Mouse (Mus musculus) limb, embryonic 10.5 days (tissue): ENCODE measurements at regions not wholly inside any gene's neighbourhood (a gene's known extent, or its start where the extent isn't known, plus 50 kb on each side); places are given as distances from the start of the nearest gene placed in this dataset.

Experiments used
- DNase-seq: peaks from one replicate; pipeline ENCODE4 v3.0.0-alpha.2; 2017; ENCODE audit warnings: low spot score
- H3K27ac ChIP-seq: fragments of 300-500 bp; sonication (generic); 2 replicates; pipeline ENCODE4 v1.5.1; 2016; ENCODE audit warnings: mild to moderate bottlenecking
- H3K27me3 ChIP-seq: fragments of 300-500 bp; sonication (generic); 2 replicates; pipeline ENCODE4 v1.6.1; 2016; ENCODE audit warnings: low read depth, mild to moderate bottlenecking; ENCODE audit not compliant: poor library complexity, severe bottlenecking
- H3K36me3 ChIP-seq: fragments of 300-500 bp; sonication (generic); 2 replicates; pipeline ENCODE4 v1.6.1; 2016; ENCODE audit warnings: mild to moderate bottlenecking, moderate library complexity
- H3K4me1 ChIP-seq: fragments of 300-500 bp; sonication (generic); 2 replicates; pipeline ENCODE4 v1.6.1; 2016
- H3K4me3 ChIP-seq: fragments of 300-500 bp; sonication (generic); 2 replicates; pipeline ENCODE4 v1.5.1; 2016; ENCODE audit warnings: mild to moderate bottlenecking, moderate library complexity
- H3K9me3 ChIP-seq: fragments of 300-500 bp; sonication (generic); replicated peaks from 2 replicates; pipeline ENCODE4 v1.6.1; 2016; ENCODE audit warnings: mild to moderate bottlenecking
- WGBS: fragments of 180-500 bp; shearing (Covaris S2); methylation state at CpG from one replicate; pipeline ENCODE4 v1.1.7; 2016; 5-methylcytosine and 5-hydroxymethylcytosine counted together

DNA sequence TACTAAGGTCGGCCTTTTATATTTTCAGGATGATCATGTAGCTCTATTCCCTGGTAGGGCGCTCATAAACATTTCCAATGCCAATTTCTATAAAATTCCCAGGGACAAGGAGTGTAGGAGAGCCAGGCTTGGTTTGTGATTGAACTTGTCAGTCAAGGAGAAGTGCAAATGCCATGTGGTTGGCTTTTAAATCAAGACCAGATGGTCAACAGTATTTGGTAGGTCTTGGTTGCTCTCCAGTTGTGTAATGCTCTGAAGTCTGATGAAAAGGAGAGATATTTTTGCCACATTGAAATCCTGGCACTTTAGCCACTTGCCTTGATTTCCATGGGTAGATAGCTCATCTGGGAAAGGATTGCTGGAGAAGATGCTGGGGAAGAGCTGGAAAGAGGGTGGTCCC, 263.4 kb upstream of the Jag1 start:
- Histone ChIP-seq H3K9me3 (no peaks in the 10 kb centered on the region), H3K4me3 (no peak overlapping the region), H3K27me3 (no peaks in the 10 kb centered on the region), H3K4me1 (0 out of 2 replicates have a peak, but pooled peaks cover 3% of the 10 kb centered on the region), H3K27ac (no peak overlapping the region), H3K36me3 (no peaks in the 10 kb centered on the region)
- 91% methylated on average over 2 of the region's 2 CpGs for WGBS
- no peak for DNase-seq

DNA sequence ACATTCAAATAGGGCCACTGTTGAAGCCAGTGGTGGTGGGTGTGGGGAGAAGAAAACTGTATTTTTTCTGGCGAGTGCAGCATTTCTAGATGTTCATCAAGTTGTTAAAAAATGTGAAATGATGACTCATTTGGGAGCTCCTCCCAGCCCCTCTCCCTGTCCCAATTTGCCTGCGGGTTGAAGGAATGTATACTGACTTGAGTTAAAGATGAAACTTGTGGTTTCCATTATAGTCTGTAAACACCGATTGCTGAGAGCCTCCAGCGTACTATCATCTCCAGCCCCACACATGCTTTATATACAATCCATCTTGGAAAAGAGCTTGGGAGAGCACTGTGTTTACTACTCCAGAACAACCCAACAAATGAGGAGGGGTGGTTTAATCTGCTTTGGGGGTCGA, 258.9 kb upstream of the Jag1 start:
- no peaks in the 10 kb centered on the region for H3K27me3 ChIP-seq
- H3K27ac ChIP-seq, result no peak overlapping the region
- DNase-seq, result no peak
- H3K4me3 ChIP-seq, result no peak overlapping the region
- WGBS, result 80% methylated on average over 5 of the region's 5 CpGs
- H3K9me3 ChIP-seq, result no peaks in the 10 kb centered on the region
- no peaks in the 10 kb centered on the region for H3K4me1 ChIP-seq
- no peaks in the 10 kb centered on the region for H3K36me3 ChIP-seq

DNA sequence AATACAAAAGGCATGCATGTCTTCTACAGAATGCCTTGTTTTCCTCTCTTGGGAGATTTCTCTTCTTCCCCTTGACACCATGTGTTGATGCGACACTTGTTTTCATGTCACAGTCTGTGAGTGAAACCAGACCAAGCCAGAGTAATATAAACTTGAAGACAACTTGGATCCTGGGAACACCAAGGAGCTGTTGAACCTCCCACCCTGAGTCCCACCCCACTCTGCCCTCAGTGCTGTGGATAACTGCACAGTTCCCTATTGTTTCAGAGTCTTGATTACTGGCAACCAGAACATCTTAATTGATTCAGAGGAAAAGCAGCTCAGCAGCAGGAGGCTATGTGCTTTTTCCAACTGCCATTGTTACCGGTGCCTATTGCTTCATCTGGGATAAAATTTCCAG, 254.6 kb upstream of the Jag1 start:
- Histone ChIP-seq H3K27me3 (no peaks in the 10 kb centered on the region), H3K4me3 (no peak overlapping the region), H3K27ac (no peak overlapping the region), H3K4me1 (no peaks in the 10 kb centered on the region), H3K36me3 (no peaks in the 10 kb centered on the region), H3K9me3 (no peaks in the 10 kb centered on the region)
- DNase-seq, result no peak
- 85% methylated on average over 2 of the region's 2 CpGs for WGBS

DNA sequence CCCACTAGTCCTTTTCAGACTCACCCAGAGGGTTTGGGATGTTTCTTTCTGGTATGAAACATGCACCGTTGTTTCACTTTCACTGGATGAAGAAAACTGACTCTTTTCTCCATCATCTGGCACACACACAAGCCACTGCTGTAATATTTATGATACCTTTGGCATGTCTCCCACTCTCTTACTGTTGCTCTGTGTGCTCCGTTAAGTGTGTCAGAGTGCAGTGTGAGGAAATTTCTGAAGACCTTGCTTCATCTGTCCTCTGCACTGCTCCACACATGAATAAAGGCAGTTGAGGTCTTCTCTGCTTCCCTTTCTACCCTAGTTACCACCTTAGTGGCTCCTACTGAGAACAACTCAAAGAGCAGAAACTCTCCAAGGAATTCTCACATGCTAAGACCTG, 246.6 kb upstream of the Jag1 start:
- WGBS, result 90% methylated on average over 2 of the region's 2 CpGs
- H3K27me3 ChIP-seq, result no peaks in the 10 kb centered on the region
- H3K4me1 ChIP-seq, result no peaks in the 10 kb centered on the region
- H3K36me3 ChIP-seq, result no peaks in the 10 kb centered on the region
- no peak overlapping the region for H3K27ac ChIP-seq
- no peaks in the 10 kb centered on the region for H3K9me3 ChIP-seq
- no peak overlapping the region for H3K4me3 ChIP-seq
- no peak for DNase-seq

DNA sequence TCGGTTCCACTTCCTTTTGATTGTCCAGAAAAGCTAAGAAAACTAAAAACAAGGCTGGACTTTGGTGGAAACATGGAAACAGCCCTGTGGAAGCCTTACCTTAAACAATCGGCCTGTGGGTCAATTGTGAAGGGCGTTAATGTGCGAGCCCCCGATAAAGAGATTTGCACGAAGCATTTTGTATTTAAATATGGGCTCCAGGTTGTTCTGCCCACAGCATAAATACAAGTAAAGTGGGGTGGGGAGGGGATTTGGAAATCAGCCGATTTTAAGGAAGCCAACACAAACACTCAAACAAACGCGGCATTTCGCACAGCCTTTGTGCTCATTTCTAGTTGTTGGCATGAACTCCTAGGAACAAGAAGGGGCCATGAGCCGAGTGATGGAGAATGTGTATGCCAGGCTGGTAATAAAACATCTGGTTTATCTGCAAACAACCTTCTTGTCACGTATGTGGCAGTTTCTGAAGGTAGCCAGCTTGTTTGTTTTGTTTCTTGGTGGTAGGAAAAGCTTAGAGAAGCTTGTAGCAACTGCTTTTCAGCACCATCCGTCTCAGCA, 240.8 kb upstream of the Jag1 start:
- H3K4me1 ChIP-seq, result no peaks in the 10 kb centered on the region
- WGBS, result 80% methylated on average over 13 of the region's 13 CpGs
- H3K4me3 ChIP-seq, result no peak overlapping the region
- no peak for DNase-seq
- H3K36me3 ChIP-seq, result no peaks in the 10 kb centered on the region
- H3K27ac ChIP-seq, result no peak overlapping the region
- H3K9me3 ChIP-seq, result no peaks in the 10 kb centered on the region
- no peaks in the 10 kb centered on the region for H3K27me3 ChIP-seq

DNA sequence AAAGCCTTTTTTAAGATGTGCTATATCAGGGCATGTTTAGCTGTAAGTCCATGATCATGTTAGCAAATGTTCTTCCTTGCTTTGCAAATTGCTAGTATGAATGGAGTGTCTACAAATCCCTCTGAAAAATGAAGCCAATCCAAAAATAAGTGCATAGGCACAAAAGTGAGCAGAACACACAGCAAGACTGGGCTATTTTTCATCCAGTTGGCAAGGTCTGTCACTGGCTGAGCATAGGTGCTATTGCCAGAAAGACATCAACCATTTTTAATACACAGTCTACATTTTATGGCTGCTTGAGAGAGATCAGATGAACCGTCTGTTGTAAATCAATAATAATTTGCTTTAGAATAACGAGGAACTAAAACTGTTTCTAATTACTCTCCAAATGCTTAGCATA, 227.3 kb upstream of the Jag1 start:
- H3K4me3 ChIP-seq, result no peak overlapping the region
- WGBS, result 60% methylated on average over 2 of the region's 2 CpGs

DNA sequence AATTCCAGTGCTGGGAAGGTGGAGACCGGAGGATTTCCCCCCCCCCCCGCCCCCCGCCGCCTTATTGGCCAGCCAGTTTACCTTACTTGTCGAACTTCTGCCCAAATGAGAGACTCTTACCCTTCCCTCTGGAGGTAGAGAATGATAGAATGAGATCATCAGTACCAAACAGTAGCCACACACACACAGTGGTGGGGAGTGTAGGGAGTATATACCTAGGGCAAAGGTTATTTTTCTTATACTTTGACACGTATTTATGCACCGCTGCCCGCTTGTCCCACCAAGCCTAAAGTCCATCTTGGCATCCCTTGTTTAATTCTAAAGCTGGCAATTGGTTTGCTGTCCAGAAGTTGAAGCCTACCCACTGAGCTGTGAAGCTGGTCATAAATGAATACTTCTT, 213.6 kb upstream of the Jag1 start:
- Histone ChIP-seq H3K27me3 (no peaks in the 10 kb centered on the region), H3K4me1 (no peaks in the 10 kb centered on the region), H3K27ac (no peak overlapping the region), H3K36me3 (no peaks in the 10 kb centered on the region), H3K4me3 (no peak overlapping the region), H3K9me3 (no peaks in the 10 kb centered on the region)
- 93% methylated on average over 8 of the region's 8 CpGs for WGBS
- no peak for DNase-seq

More for the DNA sequence above, 227.3 kb upstream of the Jag1 start:
- Histone ChIP-seq H3K27me3 (no peaks in the 10 kb centered on the region), H3K27ac (no peak overlapping the region), H3K36me3 (no peaks in the 10 kb centered on the region), H3K9me3 (no peaks in the 10 kb centered on the region), H3K4me1 (no peaks in the 10 kb centered on the region)
- no peak for DNase-seq

DNA sequence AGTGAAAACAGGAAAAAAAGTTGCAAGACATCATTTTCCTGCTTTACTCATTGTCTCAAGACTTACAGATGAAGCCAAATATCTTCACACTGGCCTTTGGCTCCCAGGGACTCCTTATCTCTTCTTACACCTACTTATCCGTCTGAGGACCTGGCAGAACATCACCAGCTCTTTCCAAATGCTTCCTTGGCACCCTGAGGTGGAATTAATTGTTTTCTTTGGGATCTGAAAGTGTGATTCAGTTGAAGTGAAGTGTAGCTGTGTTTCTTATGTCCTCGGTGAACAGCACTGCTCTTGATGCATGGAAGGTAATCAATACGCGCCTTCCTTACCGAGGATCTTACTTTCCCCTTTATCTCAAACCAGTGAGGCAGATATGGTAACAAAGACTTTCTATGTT, 207.0 kb upstream of the Jag1 start:
- H3K9me3 ChIP-seq, result no peaks in the 10 kb centered on the region
- no peaks in the 10 kb centered on the region for H3K4me1 ChIP-seq
- H3K27ac ChIP-seq, result no peak overlapping the region
- no peak for DNase-seq
- H3K27me3 ChIP-seq, result no peaks in the 10 kb centered on the region
- WGBS, result 76% methylated on average over 5 of the region's 5 CpGs
- H3K4me3 ChIP-seq, result no peak overlapping the region
- no peaks in the 10 kb centered on the region for H3K36me3 ChIP-seq

DNA sequence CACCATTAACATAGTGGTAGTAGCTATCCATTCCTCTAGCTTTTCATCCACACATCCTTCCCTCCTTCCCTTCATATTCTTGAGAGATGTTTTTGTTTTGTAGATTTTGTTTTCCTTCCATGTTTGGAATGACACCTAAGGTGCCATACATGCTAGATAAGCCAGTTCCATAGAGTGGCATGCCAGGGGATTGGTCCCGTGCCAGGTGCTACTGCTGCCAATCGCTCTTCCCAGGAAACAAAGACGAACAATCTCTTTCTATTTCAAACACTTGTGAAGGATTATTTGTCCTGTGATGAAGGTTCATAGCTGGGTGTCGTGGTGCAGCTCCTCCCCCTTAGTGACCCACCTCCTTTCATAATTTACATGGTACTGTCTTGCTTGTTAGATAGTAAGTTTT, 194.1 kb upstream of the Jag1 start:
- Histone ChIP-seq H3K4me1 (peaks cover 16% of the 10 kb centered on the region), H3K27ac (no peak overlapping the region), H3K36me3 (no peaks in the 10 kb centered on the region), H3K9me3 (no peaks in the 10 kb centered on the region), H3K27me3 (no peaks in the 10 kb centered on the region), H3K4me3 (no peak overlapping the region)
- 93% methylated on average over 4 of the region's 4 CpGs for WGBS
- no peak for DNase-seq

DNA sequence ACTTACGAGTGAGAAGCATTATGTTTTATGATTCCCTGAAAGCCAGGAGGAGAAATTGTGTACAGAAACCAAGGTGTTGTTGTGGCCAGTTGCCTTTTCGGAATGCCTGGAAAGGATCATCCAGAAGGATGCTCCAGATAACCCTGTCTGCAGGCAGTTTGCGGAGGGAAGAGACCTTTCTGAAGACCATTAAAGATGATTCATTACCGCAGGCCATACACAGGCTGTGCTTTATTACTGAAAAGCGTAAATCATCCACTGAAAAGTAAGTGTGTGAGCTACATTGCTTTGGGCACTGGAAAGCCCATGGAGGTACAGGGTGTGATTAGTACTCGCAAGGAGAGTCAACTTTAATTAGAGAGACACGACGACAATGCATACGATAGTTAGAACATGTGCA, 191.7 kb upstream of the Jag1 start:
- H3K4me1 ChIP-seq, result peaks cover 16% of the 10 kb centered on the region
- H3K36me3 ChIP-seq, result no peaks in the 10 kb centered on the region
- H3K9me3 ChIP-seq, result no peaks in the 10 kb centered on the region
- no peaks in the 10 kb centered on the region for H3K27me3 ChIP-seq
- H3K4me3 ChIP-seq, result no peak overlapping the region
- peak; percentile 31 for DNase-seq
- WGBS, result 46% methylated on average over 9 of the region's 9 CpGs
- no peak overlapping the region for H3K27ac ChIP-seq

DNA sequence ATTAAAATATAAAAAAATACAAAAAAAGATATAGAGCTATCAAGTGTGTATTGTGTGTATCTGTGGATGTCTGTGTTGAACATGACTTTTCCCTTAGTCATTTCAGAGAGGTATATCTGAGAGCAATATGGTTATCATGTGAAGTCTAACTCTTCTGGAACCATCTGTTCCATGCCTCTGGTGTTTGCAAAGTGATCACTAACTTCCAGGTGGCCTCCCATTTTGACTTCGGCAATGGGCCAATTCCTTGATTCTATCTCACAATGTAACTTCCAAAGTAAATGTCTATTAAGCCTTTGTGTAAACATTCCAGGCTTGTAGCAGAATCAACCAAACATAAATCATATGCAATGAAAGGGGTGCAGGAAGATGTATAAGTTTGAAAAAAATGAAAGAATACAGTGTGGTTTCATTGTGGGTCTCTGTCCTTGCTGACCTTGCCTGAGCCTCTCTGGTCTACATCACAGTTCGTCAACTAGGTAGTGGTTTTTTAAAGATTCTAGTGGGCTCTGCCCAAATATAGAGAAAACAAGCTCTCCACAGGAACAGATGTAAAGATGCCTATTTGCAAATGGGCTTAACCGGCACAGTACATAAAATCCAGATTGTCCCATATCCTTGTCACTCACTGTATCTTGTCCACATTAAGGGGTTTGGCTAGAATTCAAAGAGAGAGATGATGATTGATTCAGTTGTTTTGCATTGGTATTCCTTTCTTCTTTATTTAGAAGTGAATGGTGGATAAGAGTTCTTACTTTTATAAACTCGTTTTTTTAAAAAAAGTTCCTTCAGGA, 185.2 kb upstream of the Jag1 start:
- no peak for DNase-seq

DNA sequence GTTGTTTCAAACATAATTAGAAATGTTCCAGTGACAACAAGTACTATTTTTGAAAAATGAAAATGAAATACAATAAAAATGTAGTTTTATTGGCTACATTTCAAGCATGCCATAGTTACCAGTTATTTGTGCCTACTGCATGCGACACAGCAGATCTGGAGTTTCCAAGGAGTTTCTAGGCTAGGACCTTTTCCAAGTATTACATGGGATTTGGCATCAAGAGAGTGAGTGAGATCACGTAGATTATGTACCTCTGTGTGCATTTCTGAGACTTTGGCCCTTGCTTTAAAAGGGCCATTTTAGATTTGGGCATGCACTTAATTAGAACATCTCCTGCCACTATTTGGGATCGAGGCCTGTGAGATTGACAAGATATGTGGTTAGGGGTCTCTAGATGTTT, 172.8 kb upstream of the Jag1 start:
- WGBS, result 90% methylated on average over 3 of the region's 3 CpGs
- no peak for DNase-seq
- Histone ChIP-seq H3K4me3 (no peak overlapping the region), H3K9me3 (no peaks in the 10 kb centered on the region), H3K27ac (no peak overlapping the region), H3K4me1 (no peaks in the 10 kb centered on the region), H3K27me3 (no peaks in the 10 kb centered on the region), H3K36me3 (no peaks in the 10 kb centered on the region)

More for the DNA sequence above, 185.2 kb upstream of the Jag1 start:
- Histone ChIP-seq H3K36me3 (no peaks in the 10 kb centered on the region), H3K27ac (no peak overlapping the region), H3K9me3 (no peaks in the 10 kb centered on the region), H3K4me1 (no peaks in the 10 kb centered on the region), H3K27me3 (no peaks in the 10 kb centered on the region), H3K4me3 (no peak overlapping the region)
- WGBS, result 82% methylated on average over 4 of the region's 4 CpGs

DNA sequence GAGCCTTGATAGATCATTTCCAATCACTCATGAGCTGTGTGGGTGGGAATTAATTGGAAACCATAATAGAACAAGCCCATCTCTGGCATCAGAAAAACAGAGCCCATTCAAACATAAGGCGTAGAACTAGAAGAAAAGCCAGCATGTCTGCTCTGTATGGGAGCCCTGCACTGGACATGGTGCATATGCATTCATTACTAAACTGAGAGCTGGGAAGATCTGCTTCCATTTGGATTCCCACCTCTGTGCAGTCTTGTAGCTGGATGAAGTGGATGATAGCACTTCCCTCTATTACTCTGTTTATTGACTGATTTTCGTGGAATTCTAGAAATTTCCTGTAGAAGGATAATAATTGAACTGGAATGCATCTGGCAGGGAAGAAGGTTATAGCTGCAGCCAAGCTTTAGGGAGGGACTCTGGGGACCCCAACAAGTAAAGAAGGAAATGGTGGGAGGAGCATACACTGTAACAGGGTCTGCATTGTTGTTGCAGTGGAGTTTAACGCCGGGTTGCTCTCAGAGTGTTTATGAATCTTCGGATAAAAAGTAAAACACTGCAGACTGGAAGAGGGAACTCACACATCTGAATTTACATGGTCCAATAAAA, 155.2 kb upstream of the Jag1 start:
- H3K4me1 ChIP-seq, result no peaks in the 10 kb centered on the region
- H3K36me3 ChIP-seq, result no peaks in the 10 kb centered on the region
- no peak for DNase-seq
- H3K9me3 ChIP-seq, result no peaks in the 10 kb centered on the region
- WGBS, result 82% methylated on average over 5 of the region's 5 CpGs
- no peak overlapping the region for H3K27ac ChIP-seq
- no peaks in the 10 kb centered on the region for H3K27me3 ChIP-seq
- H3K4me3 ChIP-seq, result no peak overlapping the region
